Mouse (Mus musculus) midbrain, postnatal 0 days (tissue): Measurements from ENCODE around the gene Glyat. TPM values are rescaled to one million over a fixed set of nuclear protein-coding genes. Genes with fewer than 3 reads are reported as not detected.

Experiments used
- ATAC-seq: fragments of 200-750 bp; cut with Nextera tagmentation; 2 replicates; pipeline ENCODE4 v1.8.0; 2017; ENCODE audit warnings: moderate number of reproducible peaks, mild to moderate bottlenecking, moderate TSS enrichment, moderate library complexity; ENCODE audit not compliant: low FRiP score
- DNase-seq: peaks from one replicate; pipeline ENCODE4 v3.0.0-alpha.2; 2015; ENCODE audit warnings: low spot score
- H3K27ac ChIP-seq: fragments of 300-500 bp; sonication (generic); 2 replicates; pipeline ENCODE4 v1.5.1; 2014; ENCODE audit warnings: low read depth, mild to moderate bottlenecking, low read length, mixed read lengths
- H3K27me3 ChIP-seq: fragments of 300-500 bp; sonication (generic); 2 replicates; pipeline ENCODE4 v1.6.1; 2014; ENCODE audit warnings: low read length, control low read depth, mixed read lengths; ENCODE audit not compliant: insufficient read depth
- H3K36me3 ChIP-seq: fragments of 300-500 bp; sonication (generic); 2 replicates; pipeline ENCODE4 v1.6.1; 2014; ENCODE audit warnings: low read length, control low read depth, mixed read lengths; ENCODE audit not compliant: insufficient read depth
- H3K4me1 ChIP-seq: fragments of 300-500 bp; sonication (generic); 2 replicates; pipeline ENCODE4 v1.6.1; 2014; ENCODE audit warnings: mild to moderate bottlenecking, control low read depth, antibody characterized with exemption, low read length, mixed read lengths; ENCODE audit not compliant: insufficient read depth
- H3K4me2 ChIP-seq: fragments of 300-500 bp; sonication (generic); 2 replicates; pipeline ENCODE4 v1.6.1; 2014; ENCODE audit warnings: low read depth, mild to moderate bottlenecking, low read length, mixed read lengths; ENCODE audit not compliant: poor library complexity, severe bottlenecking
- H3K4me3 ChIP-seq: fragments of 300-500 bp; sonication (generic); 2 replicates; pipeline ENCODE4 v1.5.1; 2014; ENCODE audit warnings: low read depth, mild to moderate bottlenecking, low read length, moderate library complexity
- H3K9ac ChIP-seq: fragments of 300-500 bp; sonication (generic); replicated peaks from 2 replicates; pipeline ENCODE4 v1.6.1; 2014; ENCODE audit warnings: mild to moderate bottlenecking, low read length, moderate library complexity, mixed read lengths; ENCODE audit not compliant: poor library complexity, severe bottlenecking
- H3K9me3 ChIP-seq: fragments of 300-500 bp; sonication (generic); 2 replicates; pipeline ENCODE4 v1.6.1; 2016; ENCODE audit warnings: low read length, control low read depth
- CTCF ChIP-seq: IDR thresholded peaks from 2 replicates; pipeline ENCODE4 v1.5.1; 2016; ENCODE audit warnings: antibody characterized with exemption, mild to moderate bottlenecking
- WGBS: fragments of 180-500 bp; shearing (Covaris S2); extraction: QIAGEN DNeasy Blood & Tissue Kit; methylation state at CpG from one replicate; pipeline ENCODE4 v1.1.7; 2014; 5-methylcytosine and 5-hydroxymethylcytosine counted together
- polyA plus RNA-seq: library from polyadenylated mRNA; unstranded; fragments of >200 nt; fragmentation: Nextera tagmentation; extraction: Ambion mirVana; gene quantifications from 2 replicates; pipeline ENCODE4 v1.2.1, GENCODE M21; 2015
- total RNA-seq: library from RNA; depleted of rRNA; stranded (reverse); fragments of >200 nt; gene quantifications from 2 replicates; pipeline ENCODE4 v1.2.3, GENCODE M21; 2014; rRNA removed

The Glyat gene
- total and polyA plus RNA-seq, 2 experiments from 2014 or later: not detected

DNA sequence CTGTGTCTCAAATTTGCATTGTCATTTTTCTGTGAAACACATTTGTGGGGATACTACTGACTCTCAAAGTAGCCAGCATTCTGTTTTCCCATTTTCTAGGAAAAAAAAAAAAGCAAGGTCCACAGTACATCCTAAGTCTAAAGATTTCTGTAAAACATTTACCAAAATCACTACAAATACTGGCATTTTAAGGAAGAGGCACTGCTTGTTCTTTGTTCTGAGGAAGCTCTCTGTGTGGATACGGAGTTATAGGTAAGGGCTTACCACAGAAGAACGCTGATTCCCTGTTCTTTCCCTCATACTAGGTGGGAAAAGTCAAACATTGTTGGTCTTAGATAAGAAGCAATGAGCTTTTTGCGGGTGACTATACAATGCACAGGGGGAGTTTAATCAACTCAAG lies 62.5 kb downstream of the Glyat start, which contains the start of gene Keg1:
Keg1 (plus strand) TSS at position 197 of the 400 bp plus-strand sequence.
- no peak for TF ChIP-seq CTCF
- no peaks in the 10 kb centered on the region for H3K4me1 ChIP-seq
- no peak within 1 kb of the TSS for H3K4me3 ChIP-seq
- H3K4me2 ChIP-seq: no peak within 1 kb of the TSS
- no peak within 1 kb of the TSS for H3K9ac ChIP-seq
- no peaks in the 10 kb centered on the region for H3K27me3 ChIP-seq
- no peaks in the 10 kb centered on the region for H3K36me3 ChIP-seq
- no peak within 1 kb of the TSS for H3K27ac ChIP-seq
- DNase-seq (no peak), ATAC-seq (no peak)
- 90% methylated on average over 3 of the region's 3 CpGs for WGBS
- no peaks in the 10 kb centered on the region for H3K9me3 ChIP-seq

DNA sequence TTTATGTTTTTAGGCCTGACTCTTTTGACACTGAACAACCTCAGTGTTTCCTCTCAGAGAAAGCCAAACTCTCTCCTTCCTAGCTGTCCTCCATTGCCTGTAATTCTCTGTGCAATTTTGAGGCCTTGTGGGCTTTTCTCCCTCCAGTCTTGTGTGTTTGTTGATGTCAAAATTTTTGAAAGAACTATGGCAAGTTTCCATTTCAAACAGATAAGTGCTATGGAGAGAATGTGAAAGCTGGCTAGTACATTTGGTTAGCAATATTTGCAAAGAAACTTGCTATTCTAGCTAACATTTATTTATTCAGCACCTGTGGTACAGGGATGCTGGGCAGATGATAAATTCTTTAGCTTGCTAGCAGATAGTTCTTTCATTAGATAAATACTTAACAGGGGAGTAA lies 63.1 kb downstream of the Glyat start:
- no peak for TF ChIP-seq CTCF
- DNase-seq: no peak
- Histone ChIP-seq H3K4me3 (no peak overlapping the region), H3K27ac (no peak overlapping the region), H3K9me3 (no peaks in the 10 kb centered on the region), H3K9ac (no peak overlapping the region), H3K4me2 (no peak overlapping the region), H3K36me3 (no peaks in the 10 kb centered on the region), H3K4me1 (no peaks in the 10 kb centered on the region), H3K27me3 (no peaks in the 10 kb centered on the region)
- ATAC-seq: no peak

Other genes starting within 250 kb of the Glyat start
- not detected in 2 replicates for gene Olfr1440, start 246.0 kb upstream of the Glyat start, total RNA-seq
- not detected in 2 replicates for gene Olfr1440, start 246.0 kb upstream of the Glyat start, polyA plus RNA-seq
- gene Olfr1441, start 215.9 kb upstream of the Glyat start, total RNA-seq: not detected in 2 replicates
- not detected in 2 replicates for gene Olfr1441, start 215.9 kb upstream of the Glyat start, polyA plus RNA-seq
- gene Pfpl, start 205.4 kb upstream of the Glyat start, total RNA-seq: not detected in 2 replicates
- gene Pfpl, start 205.4 kb upstream of the Glyat start, polyA plus RNA-seq: not detected in 2 replicates
- 2.7 and 4.2 TPM in 2 replicates for gene Mpeg1, start 172.5 kb upstream of the Glyat start, total RNA-seq
- gene Mpeg1, start 172.5 kb upstream of the Glyat start, polyA plus RNA-seq: 0.83 and 0.88 TPM in 2 replicates
- 57.5 and 63.1 TPM in 2 replicates for gene Dtx4, start 131.9 kb upstream of the Glyat start, total RNA-seq
- 24.3 and 26.3 TPM in 2 replicates for gene Dtx4, start 131.9 kb upstream of the Glyat start, polyA plus RNA-seq
- 2.3 and 4.2 TPM in 2 replicates for gene Fam111a, start 87.6 kb upstream of the Glyat start, total RNA-seq
- 2.4 and 2.7 TPM in 2 replicates for gene Fam111a, start 87.6 kb upstream of the Glyat start, polyA plus RNA-seq
- gene Gm4952, start 33.3 kb upstream of the Glyat start, total RNA-seq: 0.16 and 2.5 TPM in 2 replicates
- 0.28 and 0.52 TPM in 2 replicates for gene Gm4952, start 33.3 kb upstream of the Glyat start, polyA plus RNA-seq
- not detected in 2 replicates for gene Olfr1442, start 37.1 kb downstream of the Glyat start, total RNA-seq
- not detected in 2 replicates for gene Olfr1442, start 37.1 kb downstream of the Glyat start, polyA plus RNA-seq
- gene Olfr1443, start 44.8 kb downstream of the Glyat start, total RNA-seq: not detected in 2 replicates
- not detected in 2 replicates for gene Olfr1443, start 44.8 kb downstream of the Glyat start, polyA plus RNA-seq
- gene Keg1, start 62.5 kb downstream of the Glyat start, total RNA-seq: not detected in 2 replicates
- not detected in 2 replicates for gene Keg1, start 62.5 kb downstream of the Glyat start, polyA plus RNA-seq
- 1.2 and 1.5 TPM in 2 replicates for gene Cntf, start 132.3 kb downstream of the Glyat start, total RNA-seq
- 0.72 and 1.0 TPM in 2 replicates for gene Cntf, start 132.3 kb downstream of the Glyat start, polyA plus RNA-seq
- gene Zfp91, start 162.8 kb downstream of the Glyat start, total RNA-seq: 52.5 and 56.5 TPM in 2 replicates
- gene Zfp91, start 162.8 kb downstream of the Glyat start, polyA plus RNA-seq: 10.4 and 12.8 TPM in 2 replicates
- 1.0 and 1.9 TPM in 2 replicates for gene Lpxn, start 162.9 kb downstream of the Glyat start, total RNA-seq
- 0.77 and 0.96 TPM in 2 replicates for gene Lpxn, start 162.9 kb downstream of the Glyat start, polyA plus RNA-seq
- gene Gm5244, start 213.4 kb downstream of the Glyat start, total RNA-seq: not detected in 2 replicates
- gene Gm5244, start 213.4 kb downstream of the Glyat start, polyA plus RNA-seq: not detected in 2 replicates
- gene Olfr1444, start 224.0 kb downstream of the Glyat start, total RNA-seq: not detected in 2 replicates
- gene Olfr1444, start 224.0 kb downstream of the Glyat start, polyA plus RNA-seq: not detected in 2 replicates